Mouse (Mus musculus): ENCODE data around the gene Fmnl3. TPM values are rescaled to one million over a fixed set of nuclear protein-coding genes. Genes with fewer than 3 reads are reported as not detected.

Gene Fmnl3
- polyA plus RNA-seq, 1 experiment from 2014 or later, result 12.8 TPM

DNA sequence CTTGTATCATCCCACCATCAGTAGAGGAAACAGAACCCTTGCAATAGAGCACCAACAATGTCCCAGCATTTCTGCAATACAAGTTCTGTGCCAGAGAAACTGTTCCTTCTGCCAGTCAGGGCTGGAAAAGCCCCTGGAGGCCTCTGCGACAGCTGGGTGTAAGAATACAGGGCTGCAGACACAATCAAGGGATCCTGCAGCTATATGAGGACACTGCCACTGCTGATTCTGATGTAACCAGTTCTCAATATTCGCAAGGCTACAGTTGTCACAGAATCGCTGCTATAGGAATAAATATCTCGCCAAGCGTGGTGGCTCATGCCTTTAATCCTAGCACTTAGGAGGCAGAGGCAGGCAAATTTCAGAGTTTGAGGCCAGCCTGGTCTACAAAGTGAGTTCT, 6.0 kb upstream of the Fmnl3 start:
- WGBS, result 91% methylated on average over 5 of the region's 5 CpGs
- H3K4me2 ChIP-seq, result no peak overlapping the region
- H3K4me1 ChIP-seq (replicated peaks; ENCODE audit: control insufficient read depth, insufficient read depth, low read length), result no peaks in the 10 kb centered on the region
- no peaks in the 10 kb centered on the region for H3K27me3 ChIP-seq (replicated peaks; ENCODE audit: control insufficient read depth, insufficient read depth, low read length)
- no peak overlapping the region for H3K27ac ChIP-seq (ENCODE audit: low read depth, low read length)
- DNase-seq (ENCODE audit: low spot score) (no peak), ATAC-seq (replicated peaks; ENCODE audit: low FRiP score) (no peak)
- no peaks in the 10 kb centered on the region for H3K9me3 ChIP-seq (ENCODE audit: control insufficient read depth, low read length)
- no peak overlapping the region for H3K4me3 ChIP-seq (ENCODE audit: low read depth, low read length)
- no peaks in the 10 kb centered on the region for H3K36me3 ChIP-seq (ENCODE audit: control insufficient read depth, insufficient read depth, low read length)
- H3K9ac ChIP-seq (ENCODE audit: low read depth, low read length), result no peak overlapping the region

GRCm38 (mm10) chr15:99375581-99375980, 5.3 kb upstream of the Fmnl3 start:
- Histone ChIP-seq H3K4me2 (no peak overlapping the region), H3K9ac (ENCODE audit: low read depth, low read length) (no peak overlapping the region), H3K36me3 (ENCODE audit: control insufficient read depth, insufficient read depth, low read length) (no peaks in the 10 kb centered on the region), H3K27ac (ENCODE audit: low read depth, low read length) (no peak overlapping the region), H3K4me3 (ENCODE audit: low read depth, low read length) (no peak overlapping the region), H3K9me3 (ENCODE audit: control insufficient read depth, low read length) (no peaks in the 10 kb centered on the region), H3K27me3 (replicated peaks; ENCODE audit: control insufficient read depth, insufficient read depth, low read length) (no peaks in the 10 kb centered on the region), H3K4me1 (replicated peaks; ENCODE audit: control insufficient read depth, insufficient read depth, low read length) (no peaks in the 10 kb centered on the region)
- DNase-seq (ENCODE audit: low spot score), result no peak
- no peak for ATAC-seq (replicated peaks; ENCODE audit: low FRiP score)
- WGBS, result 86% methylated on average over 3 of the region's 3 CpGs

DNA sequence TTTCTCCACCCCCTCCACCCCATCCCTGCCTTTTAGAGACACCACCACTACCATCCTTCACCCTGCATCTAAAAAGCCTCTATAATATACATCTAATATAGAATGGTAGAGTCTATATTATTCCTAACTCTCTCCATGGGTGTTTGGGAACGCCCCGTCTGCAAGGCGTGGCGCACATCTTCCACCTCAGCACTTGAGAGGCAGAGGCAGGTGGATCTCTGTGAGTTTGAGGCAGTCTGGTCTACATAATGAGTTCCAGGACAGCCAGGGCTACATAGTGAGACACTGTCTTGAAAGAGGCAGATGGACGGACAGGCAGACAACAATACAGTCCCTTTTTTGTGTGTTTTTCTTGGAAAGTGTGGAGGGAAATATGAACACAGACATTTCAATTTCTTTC, 4.8 kb upstream of the Fmnl3 start:
- Histone ChIP-seq H3K27ac (ENCODE audit: low read depth, low read length) (no peak overlapping the region), H3K9ac (ENCODE audit: low read depth, low read length) (no peak overlapping the region), H3K27me3 (replicated peaks; ENCODE audit: control insufficient read depth, insufficient read depth, low read length) (peaks cover under 1% of the 10 kb centered on the region), H3K4me1 (replicated peaks; ENCODE audit: control insufficient read depth, insufficient read depth, low read length) (peaks cover under 1% of the 10 kb centered on the region; the same call in 1 of the 2 replicates), H3K4me3 (ENCODE audit: low read depth, low read length) (no peak overlapping the region), H3K9me3 (ENCODE audit: control insufficient read depth, low read length) (no peaks in the 10 kb centered on the region), H3K36me3 (ENCODE audit: control insufficient read depth, insufficient read depth, low read length) (no peaks in the 10 kb centered on the region), H3K4me2 (no peak overlapping the region)
- ATAC-seq (replicated peaks; ENCODE audit: low FRiP score), result no peak
- DNase-seq (ENCODE audit: low spot score), result no peak
- WGBS, result 88% methylated on average over 5 of the region's 5 CpGs

GRCm38 (mm10) chr15:99372761-99373160, 2.5 kb upstream of the Fmnl3 start:
- peaks cover 6% of the 10 kb centered on the region for H3K27me3 ChIP-seq (replicated peaks; ENCODE audit: control insufficient read depth, insufficient read depth, low read length)
- no peak overlapping the region for H3K27ac ChIP-seq (ENCODE audit: low read depth, low read length)
- no peak overlapping the region for H3K4me2 ChIP-seq
- no peaks in the 10 kb centered on the region for H3K9me3 ChIP-seq (ENCODE audit: control insufficient read depth, low read length)
- H3K4me3 ChIP-seq (ENCODE audit: low read depth, low read length), result no peak overlapping the region
- ATAC-seq (replicated peaks; ENCODE audit: low FRiP score) (no peak), DNase-seq (ENCODE audit: low spot score) (no peak)
- H3K4me1 ChIP-seq (replicated peaks; ENCODE audit: control insufficient read depth, insufficient read depth, low read length), result peaks cover 12% of the 10 kb centered on the region; the same call in 1 of the 2 replicates
- 79% methylated on average over 9 of the region's 9 CpGs for WGBS
- H3K9ac ChIP-seq (ENCODE audit: low read depth, low read length), result no peak overlapping the region
- no peaks in the 10 kb centered on the region for H3K36me3 ChIP-seq (ENCODE audit: control insufficient read depth, insufficient read depth, low read length)

GRCm38 (mm10) chr15:99371526-99372340, 1.5 kb upstream of the Fmnl3 start:
- Histone ChIP-seq H3K9me3 (ENCODE audit: control insufficient read depth, low read length) (no peaks in the 10 kb centered on the region), H3K36me3 (ENCODE audit: control insufficient read depth, insufficient read depth, low read length) (no peaks in the 10 kb centered on the region), H3K4me2 (no peak overlapping the region), H3K27ac (ENCODE audit: low read depth, low read length) (no peak overlapping the region), H3K4me3 (ENCODE audit: low read depth, low read length) (no peak overlapping the region), H3K9ac (ENCODE audit: low read depth, low read length) (no peak overlapping the region), H3K4me1 (replicated peaks; ENCODE audit: control insufficient read depth, insufficient read depth, low read length) (peaks cover 12% of the 10 kb centered on the region; the same call in 1 of the 2 replicates), H3K27me3 (replicated peaks; ENCODE audit: control insufficient read depth, insufficient read depth, low read length) (peaks cover 6% of the 10 kb centered on the region)
- WGBS, result 87% methylated on average over 7 of the region's 7 CpGs
- ATAC-seq (replicated peaks; ENCODE audit: low FRiP score) (no peak), DNase-seq (ENCODE audit: low spot score) (no peak)

DNA sequence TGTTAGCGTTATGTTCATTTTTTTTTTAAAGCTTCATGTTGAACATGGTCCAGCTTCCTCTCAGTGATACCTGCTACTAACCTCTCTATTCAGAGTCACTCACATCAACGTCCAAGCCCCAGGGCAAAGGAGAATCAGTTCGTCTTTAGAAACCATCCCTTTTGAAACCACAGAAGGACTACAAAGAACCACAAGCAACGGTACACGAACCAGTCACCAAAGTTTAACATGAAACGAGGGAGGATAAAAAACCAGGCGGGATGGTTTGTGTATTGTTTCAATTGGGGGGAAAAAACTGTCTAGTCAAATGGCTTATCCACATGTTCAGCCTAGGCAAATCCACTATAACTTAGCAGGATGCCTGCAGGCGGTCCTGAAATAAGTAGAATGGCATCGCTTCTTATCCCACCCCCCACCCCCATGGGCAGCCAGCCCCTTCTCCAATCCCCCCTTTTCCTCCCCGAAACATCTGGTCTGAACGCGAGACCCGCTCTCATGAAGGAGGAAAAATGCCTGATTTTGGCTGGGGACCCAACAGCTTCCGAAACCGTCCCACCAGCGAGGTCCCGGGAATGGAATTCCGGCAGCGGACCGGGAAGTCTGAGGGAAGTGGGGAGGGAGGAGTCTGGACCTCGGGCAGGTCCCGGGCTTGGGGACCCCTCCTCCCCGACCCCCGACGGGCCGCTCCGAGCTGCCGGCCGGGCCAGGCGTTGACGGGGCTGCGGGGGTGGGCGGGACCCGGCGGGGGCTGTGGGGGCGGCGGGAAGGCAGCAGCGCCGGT, 701 bp downstream of the Fmnl3 start:
- peak overlapping the region; percentile 78 for H3K4me2 ChIP-seq
- peak overlapping the region; percentile 58 for H3K9ac ChIP-seq (ENCODE audit: low read depth, low read length)
- peak overlapping the region; percentile 67 for H3K27ac ChIP-seq (ENCODE audit: low read depth, low read length)
- WGBS, result 3% methylated on average over 37 of the region's 39 CpGs
- H3K36me3 ChIP-seq (ENCODE audit: control insufficient read depth, insufficient read depth, low read length), result no peaks in the 10 kb centered on the region
- ATAC-seq (replicated peaks; ENCODE audit: low FRiP score) (peak; percentile 56; the same call in 1 of the 2 replicates), DNase-seq (ENCODE audit: low spot score) (no peak)
- no peaks in the 10 kb centered on the region for H3K9me3 ChIP-seq (ENCODE audit: control insufficient read depth, low read length)
- peak overlapping the region; percentile 69 for H3K4me3 ChIP-seq (ENCODE audit: low read depth, low read length)
- H3K4me1 ChIP-seq (replicated peaks; ENCODE audit: control insufficient read depth, insufficient read depth, low read length), result peaks cover 12% of the 10 kb centered on the region; the same call in 1 of the 2 replicates
- H3K27me3 ChIP-seq (replicated peaks; ENCODE audit: control insufficient read depth, insufficient read depth, low read length), result peaks cover 6% of the 10 kb centered on the region

GRCm38 (mm10) chr15:99368583-99369266, 1.6 kb downstream of the Fmnl3 start:
- no peak overlapping the region for H3K9ac ChIP-seq (ENCODE audit: low read depth, low read length)
- ATAC-seq (replicated peaks; ENCODE audit: low FRiP score) (no peak), DNase-seq (ENCODE audit: low spot score) (no peak)
- H3K4me3 ChIP-seq (ENCODE audit: low read depth, low read length), result peak overlapping the region; percentile 69; the same call in 1 of the 2 replicates
- no peak overlapping the region for H3K27ac ChIP-seq (ENCODE audit: low read depth, low read length)
- peak overlapping the region; percentile 78 for H3K4me2 ChIP-seq
- no peaks in the 10 kb centered on the region for H3K9me3 ChIP-seq (ENCODE audit: control insufficient read depth, low read length)
- no peaks in the 10 kb centered on the region for H3K36me3 ChIP-seq (ENCODE audit: control insufficient read depth, insufficient read depth, low read length)
- WGBS, result 55% methylated on average over 4 of the region's 4 CpGs
- H3K4me1 ChIP-seq (replicated peaks; ENCODE audit: control insufficient read depth, insufficient read depth, low read length), result peaks cover 12% of the 10 kb centered on the region; the same call in 1 of the 2 replicates
- H3K27me3 ChIP-seq (replicated peaks; ENCODE audit: control insufficient read depth, insufficient read depth, low read length), result peaks cover 6% of the 10 kb centered on the region

- 42% methylated on average over 8 of the region's 8 CpGs for WGBS
- Histone ChIP-seq H3K27me3 (replicated peaks; ENCODE audit: control insufficient read depth, insufficient read depth, low read length) (peaks cover 4% of the 10 kb centered on the region), H3K9me3 (ENCODE audit: control insufficient read depth, low read length) (no peaks in the 10 kb centered on the region), H3K9ac (ENCODE audit: low read depth, low read length) (no peak overlapping the region), H3K4me2 (no peak overlapping the region), H3K4me1 (replicated peaks; ENCODE audit: control insufficient read depth, insufficient read depth, low read length) (peaks cover 11% of the 10 kb centered on the region; the same call in 1 of the 2 replicates), H3K36me3 (ENCODE audit: control insufficient read depth, insufficient read depth, low read length) (no peaks in the 10 kb centered on the region), H3K4me3 (ENCODE audit: low read depth, low read length) (no peak overlapping the region), H3K27ac (ENCODE audit: low read depth, low read length) (no peak overlapping the region)
- ATAC-seq (replicated peaks; ENCODE audit: low FRiP score) (no peak), DNase-seq (ENCODE audit: low spot score) (no peak)
Observed at GRCm38 (mm10) chr15:99364921-99365320, 5.4 kb downstream of the Fmnl3 start.
